Mouse (Mus musculus) small intestine, adult 2 months (tissue): ENCODE results near the gene Gm20388. TPM values are rescaled to one million over a fixed set of nuclear protein-coding genes. Genes with fewer than 3 reads are reported as not detected.
"Not testable (repeated sequence)": the region's sequence is repeated elsewhere in the genome, so short reads cannot be mapped to it uniquely, and the experiment has no call there.

Experiments used
- H3K27ac ChIP-seq: fragments of 200-500 bp; 2 replicates; pipeline ENCODE4 v1.5.1; 2012; ENCODE audit warnings: low read depth, low read length, control low read depth, inconsistent platforms; ENCODE audit not compliant: insufficient read depth
- H3K27me3 ChIP-seq: fragments of 200-500 bp; 2 replicates; pipeline ENCODE4 v1.6.1; 2012; ENCODE audit warnings: mild to moderate bottlenecking, moderate library complexity, low read length, inconsistent platforms; ENCODE audit not compliant: control insufficient read depth, insufficient read depth
- H3K36me3 ChIP-seq: fragments of 200-500 bp; 2 replicates; pipeline ENCODE4 v1.6.1; 2012; ENCODE audit warnings: mild to moderate bottlenecking, low read length, control low read depth, inconsistent platforms; ENCODE audit not compliant: control insufficient read depth, insufficient read depth
- H3K4me1 ChIP-seq: fragments of 200-500 bp; 2 replicates; pipeline ENCODE4 v1.6.1; 2012; ENCODE audit warnings: low read length, inconsistent platforms, mixed read lengths; ENCODE audit not compliant: control insufficient read depth, insufficient read depth, insufficient read length
- H3K4me3 ChIP-seq: fragments of 200-500 bp; 2 replicates; pipeline ENCODE4 v1.5.1; 2012; ENCODE audit warnings: low read depth, mild to moderate bottlenecking, control low read depth, inconsistent platforms, low read length, moderate library complexity
- CTCF ChIP-seq: fragments of 200-500 bp; IDR thresholded peaks from 2 replicates; pipeline ENCODE4 v1.5.1; 2012; ENCODE audit warnings: low read depth, mild to moderate bottlenecking, control low read depth, inconsistent platforms, low read length, moderate library complexity, mixed read lengths; ENCODE audit not compliant: insufficient replicate concordance, insufficient read length; ENCODE audit errors: extremely low read depth
- POLR2A ChIP-seq: fragments of 200-500 bp; IDR thresholded peaks from 2 replicates; pipeline ENCODE4 v1.6.1; 2012; ENCODE audit warnings: low read depth, mild to moderate bottlenecking, control low read depth, inconsistent platforms, low read length, moderate library complexity
- WGBS: fragments of 180-500 bp; shearing (Covaris S2); methylation state at CpG from one replicate; pipeline ENCODE4 v1.1.7; 2018; 5-methylcytosine and 5-hydroxymethylcytosine counted together
- polyA plus RNA-seq: library from polyadenylated mRNA; depleted of rRNA; stranded (reverse); fragments of >200 nt; gene quantifications from 2 replicates; pipeline ENCODE4 v1.2.3, GENCODE M21; 2012

Gm20388 gene
- polyA plus RNA-seq, 1 experiment, result 37.3 TPM

GRCm38 (mm10) chr8:123253451-123254098 lies 3342.9 kb downstream of the Gm20388 start:
- Histone ChIP-seq H3K36me3 (peaks cover 33% of the 10 kb centered on the region), H3K27ac (peak overlapping the region; percentile 35), H3K27me3 (no peaks in the 10 kb centered on the region), H3K4me1 (peaks cover 9% of the 10 kb centered on the region), H3K4me3 (peak overlapping the region; percentile 97)
- WGBS, result under 1% methylated on average over 40 of the region's 40 CpGs
- 0 out of 2 replicates have a peak, but pooled peaks have one; percentile 37 for TF ChIP-seq POLR2A
- TF ChIP-seq CTCF, result no peak

GRCm38 (mm10) chr8:123254099-123254885 lies 3343.7 kb downstream of the Gm20388 start, which contains the start of the genes Zfp276 and Vps9d1:
Gene Zfp276, plus strand, starts transcription at chr8:123254195.
Gene Vps9d1, minus strand, starts transcription at chr8:123254348.
- peaks cover 9% of the 10 kb centered on the region for H3K4me1 ChIP-seq
- no peaks in the 10 kb centered on the region for H3K27me3 ChIP-seq
- peaks cover 36% of the 10 kb centered on the region for H3K36me3 ChIP-seq
- no peak for TF ChIP-seq CTCF
- no peak; the same call in 1 of the 2 replicates for TF ChIP-seq POLR2A
- WGBS, result under 1% methylated on average over 91 of the region's 99 CpGs
- peak within 1 kb of the TSS; percentile 63 for H3K27ac ChIP-seq
- peak within 1 kb of the TSS; percentile 97 for H3K4me3 ChIP-seq

GRCm38 (mm10) chr8:123255170-123255569 lies 3344.5 kb downstream of the Gm20388 start:
- Histone ChIP-seq H3K36me3 (peaks cover 40% of the 10 kb centered on the region), H3K27ac (no peak overlapping the region), H3K4me1 (peaks cover 9% of the 10 kb centered on the region), H3K27me3 (no peaks in the 10 kb centered on the region), H3K4me3 (peak overlapping the region; percentile 97; the same call in 1 of the 2 replicates)
- TF ChIP-seq CTCF, result no peak
- WGBS, result 51% methylated on average over 6 of the region's 6 CpGs

- WGBS, result 88% methylated on average over 3 of the region's 3 CpGs
- H3K4me1 ChIP-seq, result peaks cover 9% of the 10 kb centered on the region
- peaks cover 38% of the 10 kb centered on the region for H3K36me3 ChIP-seq
- no peak overlapping the region for H3K4me3 ChIP-seq
- no peak for TF ChIP-seq CTCF
- no peak for TF ChIP-seq POLR2A
- H3K27me3 ChIP-seq, result no peaks in the 10 kb centered on the region
- H3K27ac ChIP-seq, result no peak overlapping the region
Measured at GRCm38 (mm10) chr8:123257114-123257513, 3346.5 kb downstream of the Gm20388 start.

- H3K27ac ChIP-seq, H3K27me3 ChIP-seq, H3K4me3 ChIP-seq, H3K4me1 ChIP-seq: not testable (repeated sequence)
- H3K36me3 ChIP-seq, result peaks cover 41% of the 10 kb centered on the region
- 92% methylated on average over 8 of the region's 8 CpGs for WGBS
Measured at GRCm38 (mm10) chr8:123257593-123257992, 3347.0 kb downstream of the Gm20388 start.

GRCm38 (mm10) chr8:123267926-123268656 lies 3357.4 kb downstream of the Gm20388 start:
- Histone ChIP-seq H3K4me1 (no peaks in the 10 kb centered on the region), H3K27me3 (no peaks in the 10 kb centered on the region), H3K27ac (no peak overlapping the region), H3K4me3 (no peak overlapping the region), H3K36me3 (peaks cover 58% of the 10 kb centered on the region)
- 86% methylated on average over 14 of the region's 14 CpGs for WGBS
- TF ChIP-seq CTCF (no peak), POLR2A (no peak)

- Histone ChIP-seq H3K4me1 (no peaks in the 10 kb centered on the region), H3K27me3 (no peaks in the 10 kb centered on the region), H3K4me3 (no peak overlapping the region), H3K27ac (no peak overlapping the region), H3K36me3 (peaks cover 33% of the 10 kb centered on the region)
- WGBS, result 86% methylated on average over 10 of the region's 10 CpGs
- TF ChIP-seq POLR2A, result no peak
- no peak for TF ChIP-seq CTCF
Measured at GRCm38 (mm10) chr8:123271147-123271546, 3360.5 kb downstream of the Gm20388 start.
